Mouse (Mus musculus): ENCODE measurements around the gene Ntn3.

- TF ChIP-seq POLR2AphosphoS5 (IDR thresholded peaks at IDR 0.05; ENCODE audit: insufficient replicate concordance, low read depth, low read length), result no peak
- no peak for TF ChIP-seq CTCF (IDR thresholded peaks at IDR 0.05; ENCODE audit: low read depth, low read length)
- TF ChIP-seq GATA1 (IDR thresholded peaks at IDR 0.05; ENCODE audit: borderline replicate concordance, low read length), result no peak
These were observed 17.4 kb upstream of the Ntn3 start for GRCm38 (mm10) chr17:24226721-24227120.
